Mouse (Mus musculus): Measurements from ENCODE around the gene Dnah8. TPM values are rescaled to one million over a fixed set of nuclear protein-coding genes. Genes with fewer than 3 reads are reported as not detected.

Dnah8 gene
- polyA plus RNA-seq, 1 experiment from 2014 or later: 1.0 TPM

- no peak overlapping the region for H3K4me2 ChIP-seq
- no peaks in the 10 kb centered on the region for H3K4me1 ChIP-seq
- H3K27ac ChIP-seq: no peak overlapping the region
- 39% methylated on average over 9 of the region's 9 CpGs for whole genome bisulfite sequencing
- ATAC-seq (ENCODE audit: insufficient read depth, low FRiP score, low read depth): no peak
- H3K9me3 ChIP-seq: no peaks in the 10 kb centered on the region
- no peak overlapping the region for H3K9ac ChIP-seq
- H3K36me3 ChIP-seq: no peaks in the 10 kb centered on the region
- H3K27me3 ChIP-seq (replicated peaks): no peaks in the 10 kb centered on the region
- H3K4me3 ChIP-seq (replicated peaks): no peak overlapping the region
Observed at GRCm38 (mm10) chr17:30844321-30844791, 220.2 kb downstream of the Dnah8 start.

GRCm38 (mm10) chr17:30847498-30847897, 223.3 kb downstream of the Dnah8 start:
- Histone ChIP-seq H3K4me2 (no peak overlapping the region), H3K4me1 (no peaks in the 10 kb centered on the region), H3K9ac (no peak overlapping the region), H3K4me3 (replicated peaks) (no peak overlapping the region), H3K9me3 (no peaks in the 10 kb centered on the region), H3K27ac (no peak overlapping the region), H3K27me3 (replicated peaks) (no peaks in the 10 kb centered on the region), H3K36me3 (no peaks in the 10 kb centered on the region)
- 76% methylated on average over 7 of the region's 7 CpGs for WGBS
- ATAC-seq (ENCODE audit: insufficient read depth, low FRiP score, low read depth): no peak

- Histone ChIP-seq H3K4me3 (replicated peaks) (no peak overlapping the region), H3K9ac (no peak overlapping the region), H3K4me2 (no peak overlapping the region), H3K27ac (no peak overlapping the region), H3K36me3 (no peaks in the 10 kb centered on the region), H3K9me3 (no peaks in the 10 kb centered on the region), H3K27me3 (replicated peaks) (no peaks in the 10 kb centered on the region), H3K4me1 (no peaks in the 10 kb centered on the region)
- ATAC-seq (ENCODE audit: insufficient read depth, low FRiP score, low read depth): no peak
- WGBS: 86% methylated on average over 5 of the region's 5 CpGs
Observed at GRCm38 (mm10) chr17:30848086-30848485, 223.9 kb downstream of the Dnah8 start.

GRCm38 (mm10) chr17:30848804-30849203, 224.7 kb downstream of the Dnah8 start:
- H3K4me1 ChIP-seq: no peaks in the 10 kb centered on the region
- H3K36me3 ChIP-seq: no peaks in the 10 kb centered on the region
- no peaks in the 10 kb centered on the region for H3K27me3 ChIP-seq (replicated peaks)
- H3K27ac ChIP-seq: no peak overlapping the region
- WGBS: 94% methylated on average over 6 of the region's 6 CpGs
- ATAC-seq (ENCODE audit: insufficient read depth, low FRiP score, low read depth): no peak
- H3K4me3 ChIP-seq (replicated peaks): no peak overlapping the region
- H3K9me3 ChIP-seq: no peaks in the 10 kb centered on the region
- no peak overlapping the region for H3K4me2 ChIP-seq
- no peak overlapping the region for H3K9ac ChIP-seq

- ATAC-seq (ENCODE audit: insufficient read depth, low FRiP score, low read depth): no peak
- H3K36me3 ChIP-seq: no peaks in the 10 kb centered on the region
Observed at GRCm38 (mm10) chr17:30849813-30850212, 225.7 kb downstream of the Dnah8 start.

GRCm38 (mm10) chr17:30852345-30852744, 228.2 kb downstream of the Dnah8 start:
- no peak for ATAC-seq (ENCODE audit: insufficient read depth, low FRiP score, low read depth)
- no peaks in the 10 kb centered on the region for H3K36me3 ChIP-seq
- no peak overlapping the region for H3K9ac ChIP-seq
- H3K9me3 ChIP-seq: no peaks in the 10 kb centered on the region
- no peak overlapping the region for H3K4me2 ChIP-seq
- no peaks in the 10 kb centered on the region for H3K27me3 ChIP-seq (replicated peaks)
- H3K27ac ChIP-seq: no peak overlapping the region
- no peak overlapping the region for H3K4me3 ChIP-seq (replicated peaks)
- H3K4me1 ChIP-seq: no peaks in the 10 kb centered on the region

More at GRCm38 (mm10) chr17:30849813-30850212, 225.7 kb downstream of the Dnah8 start:
- H3K4me3 ChIP-seq (replicated peaks): no peak overlapping the region
- no peaks in the 10 kb centered on the region for H3K27me3 ChIP-seq (replicated peaks)
- WGBS: 91% methylated on average over 12 of the region's 12 CpGs
- no peaks in the 10 kb centered on the region for H3K9me3 ChIP-seq
- H3K9ac ChIP-seq: no peak overlapping the region
- H3K4me2 ChIP-seq: no peak overlapping the region
- H3K27ac ChIP-seq: no peak overlapping the region
- no peaks in the 10 kb centered on the region for H3K4me1 ChIP-seq

- Histone ChIP-seq H3K4me2 (no peak overlapping the region), H3K36me3 (no peaks in the 10 kb centered on the region), H3K4me1 (no peaks in the 10 kb centered on the region), H3K9me3 (no peaks in the 10 kb centered on the region), H3K27me3 (replicated peaks) (no peaks in the 10 kb centered on the region), H3K9ac (no peak overlapping the region), H3K27ac (no peak overlapping the region), H3K4me3 (replicated peaks) (no peak overlapping the region)
- ATAC-seq (ENCODE audit: insufficient read depth, low FRiP score, low read depth): no peak
- WGBS: 83% methylated on average over 5 of the region's 5 CpGs
Observed at GRCm38 (mm10) chr17:30857347-30857746, 233.2 kb downstream of the Dnah8 start.

- no peak overlapping the region for H3K9ac ChIP-seq
- no peaks in the 10 kb centered on the region for H3K27me3 ChIP-seq (replicated peaks)
- ATAC-seq (ENCODE audit: insufficient read depth, low FRiP score, low read depth): no peak
- H3K36me3 ChIP-seq: no peaks in the 10 kb centered on the region
- H3K27ac ChIP-seq: no peak overlapping the region
- WGBS: 43% methylated on average over 11 of the region's 11 CpGs
- no peaks in the 10 kb centered on the region for H3K9me3 ChIP-seq
- no peaks in the 10 kb centered on the region for H3K4me1 ChIP-seq
- H3K4me2 ChIP-seq: no peak overlapping the region
- no peak overlapping the region for H3K4me3 ChIP-seq (replicated peaks)
Observed at GRCm38 (mm10) chr17:30858586-30859259, 234.6 kb downstream of the Dnah8 start.

GRCm38 (mm10) chr17:30859989-30860585, 235.9 kb downstream of the Dnah8 start:
- H3K4me3 ChIP-seq (replicated peaks): no peak overlapping the region
- WGBS: 55% methylated on average over 10 of the region's 10 CpGs
- no peak overlapping the region for H3K9ac ChIP-seq
- H3K27ac ChIP-seq: no peak overlapping the region
- H3K36me3 ChIP-seq: no peaks in the 10 kb centered on the region
- no peaks in the 10 kb centered on the region for H3K9me3 ChIP-seq
- H3K4me2 ChIP-seq: no peak overlapping the region
- ATAC-seq (ENCODE audit: insufficient read depth, low FRiP score, low read depth): no peak
- no peaks in the 10 kb centered on the region for H3K4me1 ChIP-seq
- H3K27me3 ChIP-seq (replicated peaks): no peaks in the 10 kb centered on the region

GRCm38 (mm10) chr17:30860606-30861005, 236.5 kb downstream of the Dnah8 start:
- H3K27me3 ChIP-seq (replicated peaks): no peaks in the 10 kb centered on the region
- H3K36me3 ChIP-seq: no peaks in the 10 kb centered on the region
- H3K4me3 ChIP-seq (replicated peaks): no peak overlapping the region
- no peak overlapping the region for H3K4me2 ChIP-seq
- WGBS: 51% methylated on average over 7 of the region's 7 CpGs
- no peak overlapping the region for H3K27ac ChIP-seq
- no peaks in the 10 kb centered on the region for H3K9me3 ChIP-seq
- H3K9ac ChIP-seq: no peak overlapping the region
- no peaks in the 10 kb centered on the region for H3K4me1 ChIP-seq
- no peak for ATAC-seq (ENCODE audit: insufficient read depth, low FRiP score, low read depth)

GRCm38 (mm10) chr17:30866281-30866680, 242.1 kb downstream of the Dnah8 start:
- Histone ChIP-seq H3K36me3 (no peaks in the 10 kb centered on the region), H3K4me2 (no peak overlapping the region), H3K27me3 (replicated peaks) (no peaks in the 10 kb centered on the region), H3K4me1 (no peaks in the 10 kb centered on the region), H3K27ac (no peak overlapping the region), H3K9me3 (no peaks in the 10 kb centered on the region), H3K9ac (no peak overlapping the region), H3K4me3 (replicated peaks) (no peak overlapping the region)
- no peak for ATAC-seq (ENCODE audit: insufficient read depth, low FRiP score, low read depth)
- WGBS: 53% methylated on average over 8 of the region's 8 CpGs

GRCm38 (mm10) chr17:30866966-30867365, 242.8 kb downstream of the Dnah8 start:
- no peak for ATAC-seq (ENCODE audit: insufficient read depth, low FRiP score, low read depth)
- Histone ChIP-seq H3K4me2 (no peak overlapping the region), H3K4me1 (no peaks in the 10 kb centered on the region), H3K27ac (no peak overlapping the region), H3K4me3 (replicated peaks) (no peak overlapping the region), H3K27me3 (replicated peaks) (no peaks in the 10 kb centered on the region), H3K9ac (no peak overlapping the region), H3K36me3 (no peaks in the 10 kb centered on the region), H3K9me3 (no peaks in the 10 kb centered on the region)
- WGBS: 69% methylated on average over 9 of the region's 9 CpGs
